Mouse (Mus musculus) lung, adult 2 months (tissue): Measurements from ENCODE around the gene Vezf1. TPM values are rescaled to one million over a fixed set of nuclear protein-coding genes. Genes with fewer than 3 reads are reported as not detected.

Experiments used
- DNase-seq: peaks from one replicate; pipeline ENCODE4 v3.0.0; 2022
- H3K4me1 ChIP-seq: fragments of 200-500 bp; 2 replicates; pipeline ENCODE4 v1.6.1; 2011; ENCODE audit warnings: low read length; ENCODE audit not compliant: control insufficient read depth, insufficient read depth
- H3K4me3 ChIP-seq: fragments of 200-500 bp; replicated peaks from 2 replicates; pipeline ENCODE3; 2011; ENCODE audit warnings: low read depth, mild to moderate bottlenecking, control low read depth, low read length; ENCODE audit errors: extremely low read depth
- CTCF ChIP-seq: fragments of 200-500 bp; IDR thresholded peaks from 2 replicates; pipeline ENCODE4 v1.5.1; 2011; ENCODE audit warnings: mild to moderate bottlenecking, low read length, control low read depth; ENCODE audit not compliant: insufficient read depth
- POLR2A ChIP-seq: fragments of 200-500 bp; IDR thresholded peaks from 2 replicates; pipeline ENCODE4 v1.6.1; 2011; ENCODE audit warnings: low read depth, mild to moderate bottlenecking, control low read depth, low read length, borderline replicate concordance; ENCODE audit errors: extremely low read depth
- WGBS: fragments of 180-500 bp; shearing (Covaris S2); methylation state at CpG from one replicate; pipeline ENCODE4 v1.1.7; 2018; 5-methylcytosine and 5-hydroxymethylcytosine counted together
- polyA plus RNA-seq: library from polyadenylated mRNA; depleted of rRNA; stranded (reverse); fragments of >200 nt; gene quantifications from 2 replicates; pipeline ENCODE4 v1.2.3, GENCODE M21; 2012

Gene Vezf1
- polyA plus RNA-seq, 1 experiment = 26.5 TPM

DNA sequence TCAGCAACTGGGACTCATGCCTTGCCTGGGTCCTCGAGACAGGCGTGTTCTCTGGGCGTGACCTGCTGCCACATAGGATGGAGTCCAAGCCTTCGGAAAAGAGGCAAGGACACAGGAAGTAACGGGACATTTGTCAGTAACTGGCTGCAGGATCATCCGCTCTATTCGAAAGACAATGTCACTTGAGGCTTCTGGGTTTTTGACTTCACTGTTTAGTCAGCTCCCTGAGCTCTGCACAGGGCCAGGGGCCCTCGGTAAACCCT is 38.1 kb downstream of the Vezf1 start:
- Histone ChIP-seq H3K4me1 (peaks cover 6% of the 10 kb centered on the region), H3K4me3 (no peak overlapping the region)
- TF ChIP-seq CTCF = no peak
- TF ChIP-seq POLR2A = no peak
- DNase-seq = no peak
- WGBS = 41% methylated on average over 8 of the region's 8 CpGs

DNA sequence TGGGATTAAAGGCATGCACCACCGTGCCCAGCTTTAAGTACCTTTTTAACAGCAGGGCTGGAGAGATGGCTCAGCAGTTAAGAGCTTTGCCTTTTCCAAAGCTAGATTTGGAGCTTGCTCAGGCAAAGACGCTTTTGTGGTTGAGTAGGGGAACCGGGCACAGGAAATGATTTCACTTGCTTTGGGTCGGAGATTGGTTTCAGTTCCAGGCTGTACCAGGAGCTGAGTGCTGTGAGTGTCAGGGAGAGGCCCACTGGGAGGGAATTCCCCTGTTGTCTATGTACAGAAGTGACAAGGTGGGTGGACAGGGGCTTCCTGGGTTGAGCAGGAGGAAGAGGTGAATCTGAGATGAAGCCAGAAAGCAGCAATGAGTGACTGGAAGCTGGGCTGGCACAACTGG is 39.3 kb downstream of the Vezf1 start:
- H3K4me3 ChIP-seq = no peak overlapping the region
- TF ChIP-seq CTCF (no peak), POLR2A (no peak)
- peaks cover 6% of the 10 kb centered on the region for H3K4me1 ChIP-seq
- 33% methylated on average over 4 of the region's 4 CpGs for WGBS
- DNase-seq = no peak

DNA sequence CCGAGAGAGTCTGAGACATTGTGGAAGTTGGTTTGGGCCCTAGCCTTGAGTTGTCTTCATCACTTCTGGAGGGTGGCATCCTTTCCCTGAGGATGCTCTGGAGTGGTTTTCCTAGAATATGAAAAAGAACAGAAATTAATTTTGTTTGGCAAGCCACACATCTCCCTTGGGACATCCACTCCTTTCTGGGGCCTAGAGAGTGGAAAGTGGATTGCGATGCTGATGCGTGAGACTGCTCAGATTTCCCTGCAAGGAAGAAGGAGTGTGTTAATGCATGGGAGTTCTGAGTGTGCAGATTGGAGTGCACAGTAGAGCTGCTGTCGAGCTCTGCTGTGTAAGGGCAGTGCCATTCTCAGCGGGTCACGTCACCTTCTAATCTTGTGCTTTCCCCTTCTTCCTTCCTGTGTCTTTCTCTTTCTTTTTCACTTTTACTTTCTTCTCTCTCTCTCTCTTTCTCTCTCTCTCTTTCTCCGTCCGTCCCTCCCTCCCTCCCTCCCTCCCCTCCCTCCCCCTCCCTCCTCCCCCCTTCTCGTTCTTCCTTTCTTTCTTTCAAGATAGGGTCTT is 42.0 kb downstream of the Vezf1 start:
- WGBS = 63% methylated on average over 7 of the region's 9 CpGs
- no peak overlapping the region for H3K4me3 ChIP-seq
- TF ChIP-seq CTCF (no peak), POLR2A (no peak)
- H3K4me1 ChIP-seq = peaks cover 9% of the 10 kb centered on the region
- DNase-seq = no peak

DNA sequence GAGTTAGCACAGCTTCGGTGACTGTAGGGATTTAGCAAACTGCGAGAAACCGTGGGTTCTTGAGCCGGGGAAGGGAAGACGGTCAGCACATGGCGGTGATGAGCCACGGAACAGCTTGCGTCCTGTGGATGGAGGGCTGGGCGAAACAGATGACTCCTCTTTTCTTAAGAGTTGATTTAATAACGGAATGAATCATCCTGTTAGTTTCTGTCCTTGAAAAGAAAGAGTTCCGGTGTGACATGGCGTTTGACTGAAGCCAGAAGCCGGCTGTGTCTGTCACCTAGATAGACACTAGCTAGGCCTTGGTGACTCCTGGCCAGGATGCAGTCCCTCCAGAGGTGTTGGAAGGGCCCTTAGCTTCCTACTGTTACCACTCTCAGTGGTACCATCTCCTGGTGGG is 44.0 kb downstream of the Vezf1 start:
- no peak overlapping the region for H3K4me3 ChIP-seq
- WGBS = 84% methylated on average over 13 of the region's 13 CpGs
- TF ChIP-seq CTCF (no peak), POLR2A (no peak)
- H3K4me1 ChIP-seq = peaks cover 6% of the 10 kb centered on the region
- no peak for DNase-seq

DNA sequence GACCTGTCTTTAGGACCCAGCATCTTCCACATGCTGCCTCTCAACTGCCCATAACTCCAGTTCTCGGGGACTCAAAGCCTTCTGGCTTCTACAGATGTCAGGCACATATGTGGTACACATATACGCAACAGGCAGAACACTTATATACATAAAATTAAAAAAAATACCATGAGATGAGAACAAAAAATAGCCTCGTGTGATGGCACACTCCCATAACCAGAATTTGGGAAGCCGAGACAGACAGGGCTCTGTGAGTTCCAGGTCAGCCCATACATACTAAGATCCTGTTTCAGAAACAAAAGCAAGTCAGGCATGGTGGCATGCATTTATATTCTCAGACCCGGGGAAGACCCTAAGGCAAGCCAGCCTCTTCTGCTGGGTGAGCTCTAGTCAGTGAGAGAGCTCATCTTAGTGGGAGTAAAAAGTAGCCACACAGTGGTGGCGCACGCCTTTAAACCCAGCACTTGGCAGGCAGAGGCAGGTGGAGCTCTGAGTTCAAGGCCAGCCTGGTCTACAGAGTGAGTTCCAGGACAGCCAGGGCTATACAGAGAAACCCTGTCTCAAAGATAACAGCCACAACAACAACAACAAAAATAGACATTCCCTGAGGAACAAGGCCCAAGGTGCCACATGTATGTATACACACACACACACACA is 44.7 kb downstream of the Vezf1 start:
- WGBS = 91% methylated on average over 7 of the region's 7 CpGs
- DNase-seq = no peak
- Histone ChIP-seq H3K4me3 (no peak overlapping the region), H3K4me1 (peaks cover 13% of the 10 kb centered on the region)
- no peak for TF ChIP-seq POLR2A
- no peak for TF ChIP-seq CTCF

DNA sequence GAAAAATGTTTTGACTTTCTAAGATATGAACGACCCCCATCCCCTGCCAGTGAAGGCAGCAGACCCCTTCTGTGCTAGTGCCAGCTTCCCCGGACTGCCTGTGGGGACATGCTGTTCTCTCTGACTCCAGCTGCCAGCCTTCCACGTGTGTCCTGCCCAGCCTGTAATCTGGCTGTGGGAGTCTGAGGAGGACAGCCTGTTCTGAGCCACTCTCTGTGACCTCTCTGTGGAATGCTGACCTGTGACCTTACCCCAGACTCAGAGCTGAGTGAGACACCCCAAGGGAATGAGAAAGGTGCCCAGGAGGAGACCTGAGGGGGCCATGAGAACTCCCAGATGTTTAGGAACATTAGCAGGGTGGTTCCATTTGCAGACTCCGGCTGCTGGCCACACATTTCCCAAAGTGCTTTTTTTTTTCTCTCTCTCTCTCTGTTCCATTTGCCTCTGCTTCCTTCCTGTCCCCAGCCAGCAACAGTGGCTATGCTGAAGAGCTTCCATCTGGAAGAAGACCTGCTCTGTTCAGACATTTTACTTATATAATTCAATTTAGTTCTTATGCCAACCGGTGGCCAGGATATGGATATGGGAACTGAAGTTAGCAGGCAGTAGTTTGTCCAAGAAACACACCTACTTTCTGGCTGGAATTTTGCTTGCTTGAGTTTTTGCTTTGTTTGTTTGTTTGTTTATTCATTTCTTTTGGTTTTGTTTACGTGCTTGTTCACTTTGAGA is 45.6 kb downstream of the Vezf1 start:
- Histone ChIP-seq H3K4me3 (no peak overlapping the region), H3K4me1 (peaks cover 22% of the 10 kb centered on the region)
- no peak for DNase-seq
- WGBS = 43% methylated on average over 6 of the region's 6 CpGs
- TF ChIP-seq POLR2A = no peak
- TF ChIP-seq CTCF = no peak

DNA sequence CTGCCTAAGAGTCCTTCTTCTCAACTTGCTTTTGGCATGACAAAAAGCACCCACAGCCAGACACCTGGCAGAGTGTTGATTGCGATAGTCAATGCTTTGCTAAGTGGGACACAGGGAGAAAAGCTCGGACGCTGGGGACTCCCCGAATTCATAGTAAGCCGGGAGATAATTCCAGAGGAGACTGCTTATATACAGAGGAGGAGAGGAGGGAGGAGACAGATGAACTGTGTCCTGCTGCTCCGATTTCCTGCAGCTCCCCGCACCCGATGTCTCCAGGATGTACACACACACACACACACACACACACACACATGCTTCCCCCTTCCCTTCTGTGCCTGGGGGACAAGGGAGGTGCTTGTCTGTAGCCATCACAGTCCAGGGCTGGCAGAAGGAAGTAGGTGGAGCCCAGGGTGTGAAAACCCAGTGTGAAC is 46.8 kb downstream of the Vezf1 start:
- DNase-seq = no peak
- no peak overlapping the region for H3K4me3 ChIP-seq
- TF ChIP-seq POLR2A (no peak; the same call in 1 of the 2 replicates), CTCF (no peak)
- WGBS = 14% methylated on average over 8 of the region's 8 CpGs
- peaks cover 33% of the 10 kb centered on the region for H3K4me1 ChIP-seq

DNA sequence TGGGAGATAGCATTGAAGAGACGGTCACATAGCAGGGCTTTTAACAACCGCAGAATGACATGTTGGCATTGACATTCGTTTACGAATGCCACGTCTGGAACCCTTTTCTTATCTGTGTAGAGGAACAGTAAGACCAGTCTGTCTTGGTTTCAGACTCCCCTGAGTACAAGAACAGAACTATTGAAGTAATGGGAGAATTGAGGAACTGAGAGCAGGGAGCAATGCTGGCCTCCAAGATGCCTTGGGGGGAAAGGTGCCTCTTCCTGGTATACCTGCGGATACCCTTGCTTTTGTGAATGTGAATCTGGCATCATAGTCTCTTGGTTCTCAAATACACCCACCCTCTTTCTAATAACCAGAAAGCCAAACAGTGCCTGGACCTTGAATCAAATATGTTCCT is 48.5 kb downstream of the Vezf1 start:
- WGBS = 73% methylated on average over 6 of the region's 6 CpGs
- Histone ChIP-seq H3K4me1 (peaks cover 33% of the 10 kb centered on the region), H3K4me3 (no peak overlapping the region)
- no peak for TF ChIP-seq CTCF
- no peak for TF ChIP-seq POLR2A
- no peak for DNase-seq

DNA sequence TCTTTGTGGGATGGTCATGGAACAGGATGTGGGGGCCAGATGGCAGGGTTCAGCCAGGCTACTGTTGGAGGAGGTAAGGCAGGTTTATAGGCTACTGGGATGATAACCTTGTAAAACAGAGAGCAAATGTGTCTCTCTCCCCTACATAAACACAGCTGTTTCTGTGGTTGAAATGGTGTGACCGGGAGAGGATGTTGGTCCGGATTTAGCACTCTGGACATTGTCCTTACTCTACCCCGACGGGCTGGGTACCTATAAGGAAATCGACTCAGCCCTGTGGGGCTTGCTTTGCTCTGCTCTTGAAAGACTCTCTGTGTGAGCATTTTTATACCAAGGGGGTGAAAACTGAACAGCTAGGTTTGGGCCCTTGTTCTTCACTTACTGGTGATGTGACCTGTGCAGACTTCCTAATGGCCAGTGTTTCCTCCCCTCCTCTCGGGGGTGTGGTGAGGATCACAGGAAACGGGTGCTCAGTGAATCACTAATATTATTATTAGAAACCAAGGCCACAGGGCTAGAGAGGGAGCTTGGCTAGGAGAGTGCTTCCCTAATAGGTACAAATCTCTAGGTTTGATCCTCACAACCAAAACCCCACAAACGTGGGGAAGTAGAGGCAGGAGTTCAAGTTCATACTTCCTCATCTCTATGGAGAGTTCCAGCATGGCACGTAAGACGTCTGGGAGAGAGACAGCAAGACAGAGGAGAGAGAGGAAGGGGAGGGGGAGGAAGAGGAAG is 49.4 kb downstream of the Vezf1 start:
- peaks cover 33% of the 10 kb centered on the region for H3K4me1 ChIP-seq
- DNase-seq = no peak
- WGBS = 20% methylated on average over 10 of the region's 10 CpGs
- no peak overlapping the region for H3K4me3 ChIP-seq
- TF ChIP-seq CTCF (no peak), POLR2A (no peak)

DNA sequence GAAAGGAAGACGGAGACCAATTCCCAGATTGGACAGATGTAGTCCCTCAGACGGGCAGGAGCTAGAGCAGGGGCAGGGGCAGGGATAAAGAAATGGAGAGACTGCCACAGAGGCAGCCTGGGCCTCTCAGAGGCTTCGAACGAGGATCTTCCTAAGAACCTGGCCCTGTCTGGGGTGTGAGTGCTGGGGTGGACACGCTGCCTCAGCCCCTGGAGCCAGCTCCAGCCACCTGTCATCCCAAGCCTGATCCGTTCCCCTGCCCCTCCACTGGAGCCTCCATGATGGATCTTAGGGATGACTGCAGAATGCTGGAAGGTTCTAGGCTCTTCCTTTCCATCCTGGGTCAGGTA is 50.0 kb downstream of the Vezf1 start:
- TF ChIP-seq CTCF (no peak), POLR2A (no peak)
- H3K4me1 ChIP-seq = peaks cover 33% of the 10 kb centered on the region

More for the DNA sequence above, 50.0 kb downstream of the Vezf1 start:
- 40% methylated on average over 6 of the region's 6 CpGs for WGBS
- DNase-seq = no peak
- no peak overlapping the region for H3K4me3 ChIP-seq
